Mouse (Mus musculus) activated CD4-positive, CD25-positive, alpha-beta regulatory T cell, adult 9 weeks (primary cell): ENCODE measurements around the gene 1700013H16Rik. TPM values are rescaled to one million over a fixed set of nuclear protein-coding genes. Genes with fewer than 3 reads are reported as not detected.

ENCODE experiments used
- polyA plus RNA-seq: library from polyadenylated mRNA; unstranded; fragments of 100-300 nt; shearing (Covaris generic); gene quantifications from one replicate; pipeline ENCODE4 v1.2.1, GENCODE M21; 2017

Gene 1700013H16Rik
- not detected for polyA plus RNA-seq

DNA sequence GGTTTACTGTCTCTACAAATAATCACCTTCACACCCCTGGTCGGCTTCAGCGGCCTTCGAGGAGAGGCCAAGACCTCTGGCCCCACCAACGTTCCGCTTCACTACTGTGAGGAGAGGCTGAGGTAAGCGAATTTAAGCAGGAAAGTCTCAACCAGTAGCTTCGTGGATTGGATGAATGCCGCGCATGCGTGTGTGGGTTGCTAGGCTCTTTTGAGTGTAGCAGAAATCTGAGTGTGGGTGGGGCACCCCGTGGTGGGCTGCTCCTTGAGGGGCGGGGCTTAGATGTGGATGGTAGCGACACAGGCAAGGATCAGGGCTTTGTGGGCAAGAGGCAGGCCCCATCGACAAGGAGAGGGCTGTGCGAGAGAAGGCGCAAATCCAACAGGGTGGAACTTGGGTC lies at the start of gene 1700013H16Rik:
Gene 1700013H16Rik (minus strand): TSS at position 96 of the 400 bp plus-strand sequence.

DNA sequence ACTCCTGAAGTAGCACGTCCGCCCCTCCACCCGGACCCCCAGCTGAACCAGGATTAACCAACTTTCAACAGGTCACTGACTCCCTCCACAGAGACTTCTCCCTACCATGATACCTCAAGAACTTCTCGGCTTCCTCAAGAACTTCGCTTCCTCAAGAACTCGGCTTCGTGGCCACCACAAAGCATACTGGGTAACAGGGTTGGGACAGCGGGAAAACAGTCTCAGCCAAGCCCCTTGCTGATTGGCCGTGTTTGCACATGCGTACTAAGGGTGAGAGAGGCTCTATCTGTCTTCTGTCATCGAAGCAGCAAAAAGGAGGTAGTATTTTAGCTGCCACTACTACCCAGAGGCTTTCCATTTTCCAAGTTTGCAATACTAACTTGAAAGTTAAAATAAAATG lies 39.9 kb upstream of the 1700013H16Rik start, which contains the start of gene Xlr:
Gene Xlr (minus strand): TSS at position 188 of the 400 bp plus-strand sequence.

DNA sequence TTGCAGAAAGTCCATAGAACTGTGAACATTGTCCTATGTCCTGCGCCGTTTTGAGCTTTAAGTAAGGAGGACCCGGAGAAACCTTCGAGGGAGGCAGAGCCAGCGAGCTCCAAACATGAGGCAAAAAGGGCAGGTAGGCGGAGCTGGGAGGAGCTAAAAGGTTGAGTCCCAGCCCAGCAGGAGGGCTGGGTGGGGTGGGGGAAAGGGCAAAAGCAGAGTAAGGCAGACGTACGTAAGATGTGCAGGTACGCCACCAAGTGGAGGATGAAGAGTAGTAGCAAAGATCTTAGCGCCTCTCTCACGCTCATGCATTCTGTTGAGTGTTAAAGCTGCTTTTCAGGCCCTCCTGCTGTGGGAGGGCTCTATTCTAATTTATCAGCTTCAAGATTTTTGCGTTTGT lies 18.6 kb upstream of the 1700013H16Rik start, which contains the start of gene Zfp36l3:
Gene Zfp36l3 (minus strand): TSS at position 119 of the 400 bp plus-strand sequence.

DNA sequence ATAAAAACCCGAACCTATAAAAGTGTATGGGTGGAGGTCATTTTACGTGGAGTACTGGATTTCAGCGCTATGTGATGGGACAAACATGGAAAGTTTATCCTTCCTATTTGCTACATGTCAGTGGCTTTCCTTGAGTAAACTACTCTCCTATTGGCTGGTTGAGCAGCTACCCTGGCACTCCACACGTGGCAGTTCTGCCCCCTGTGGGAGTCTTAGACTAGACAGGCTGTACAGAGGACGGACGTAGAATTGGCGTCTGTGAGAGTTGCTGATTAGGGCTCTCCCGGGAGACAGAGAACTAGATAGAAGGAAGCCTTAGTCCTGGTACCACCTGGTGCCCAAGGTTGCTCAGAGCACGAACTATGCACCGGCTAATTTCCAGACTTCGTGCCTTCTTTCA lies 33.0 kb downstream of the 1700013H16Rik start, which contains the start of gene 4930502E18Rik:
Gene 4930502E18Rik (plus strand): TSS at position 231 of the 400 bp plus-strand sequence.

Other genes starting within 250 kb of the 1700013H16Rik start
- 30.1 TPM for gene Rtl8c, start 149.8 kb downstream of the 1700013H16Rik start, polyA plus RNA-seq
- gene Gm14597, start 148.9 kb downstream of the 1700013H16Rik start, polyA plus RNA-seq: not detected
- 33.3 TPM for gene Rtl8a, start 114.1 kb downstream of the 1700013H16Rik start, polyA plus RNA-seq
- gene Rtl8b, start 87.4 kb downstream of the 1700013H16Rik start, polyA plus RNA-seq: 29.8 TPM
- not detected for gene 4930502E18Rik, start 33.0 kb downstream of the 1700013H16Rik start, polyA plus RNA-seq
- gene Zfp36l3, start 18.6 kb upstream of the 1700013H16Rik start, polyA plus RNA-seq: not detected
- gene Xlr, start 39.9 kb upstream of the 1700013H16Rik start, polyA plus RNA-seq: 2.9 TPM